Mouse (Mus musculus) heart, embryonic 11.5 days (tissue): ENCODE results near the gene Zfp978. TPM values are rescaled to one million over a fixed set of nuclear protein-coding genes. Genes with fewer than 3 reads are reported as not detected.
A peak's percentile ranks its signal among the peaks of the same experiment; 100 is the strongest.
"Not testable (repeated sequence)": the region's sequence is repeated elsewhere in the genome, so short reads cannot be mapped to it uniquely, and the experiment has no call there.

ENCODE experiments used
- ATAC-seq: fragments of 200-750 bp; cut with Nextera tagmentation; replicated peaks from 2 replicates; pipeline ENCODE4 v1.8.0; 2017; ENCODE audit warnings: moderate library complexity; ENCODE audit not compliant: insufficient number of reproducible peaks, low FRiP score, low TSS enrichment
- H3K27ac ChIP-seq: fragments of 300-500 bp; sonication (generic); 2 replicates; pipeline ENCODE4 v1.5.1; 2014; ENCODE audit warnings: mild to moderate bottlenecking, low read depth, low read length
- H3K27me3 ChIP-seq: fragments of 300-500 bp; sonication (generic); 2 replicates; pipeline ENCODE4 v1.6.1; 2014; ENCODE audit warnings: mild to moderate bottlenecking, low read length, mixed read lengths; ENCODE audit not compliant: control insufficient read depth, insufficient read depth
- H3K36me3 ChIP-seq: fragments of 300-500 bp; sonication (generic); 2 replicates; pipeline ENCODE4 v1.6.1; 2014; ENCODE audit warnings: mild to moderate bottlenecking, low read length, moderate library complexity, mixed read lengths; ENCODE audit not compliant: control insufficient read depth, insufficient read depth
- H3K4me1 ChIP-seq: fragments of 300-500 bp; sonication (generic); 2 replicates; pipeline ENCODE4 v1.6.1; 2014; ENCODE audit warnings: low read length; ENCODE audit not compliant: control insufficient read depth, insufficient read depth
- H3K4me2 ChIP-seq: fragments of 300-500 bp; sonication (generic); 2 replicates; pipeline ENCODE4 v1.6.1; 2014; ENCODE audit warnings: mild to moderate bottlenecking, moderate library complexity
- H3K4me3 ChIP-seq: fragments of 300-500 bp; sonication (generic); 2 replicates; pipeline ENCODE4 v1.5.1; 2014; ENCODE audit warnings: low read depth, low read length
- H3K9ac ChIP-seq: fragments of 300-500 bp; sonication (generic); 2 replicates; pipeline ENCODE4 v1.6.1; 2014; ENCODE audit warnings: mild to moderate bottlenecking, low read depth, low read length, moderate library complexity
- H3K9me3 ChIP-seq: fragments of 300-500 bp; sonication (generic); replicated peaks from 2 replicates; pipeline ENCODE4 v1.6.1; 2016; ENCODE audit warnings: low read length; ENCODE audit not compliant: control insufficient read depth
- WGBS: fragments of 180-500 bp; shearing (Covaris S2); extraction: QIAGEN DNeasy Blood & Tissue Kit; methylation state at CpG from one replicate; pipeline ENCODE4 v1.1.7; 2014; ENCODE audit not compliant: insufficient replicate concordance; 5-methylcytosine and 5-hydroxymethylcytosine counted together
- polyA plus RNA-seq: library from polyadenylated mRNA; unstranded; fragments of >200 nt; fragmentation: Nextera tagmentation; extraction: Ambion mirVana; gene quantifications from 2 replicates; pipeline ENCODE4 v1.2.1, GENCODE M21; 2014

Gene Zfp978
- polyA plus RNA-seq, 1 experiment from 2014 or later: not detected

DNA sequence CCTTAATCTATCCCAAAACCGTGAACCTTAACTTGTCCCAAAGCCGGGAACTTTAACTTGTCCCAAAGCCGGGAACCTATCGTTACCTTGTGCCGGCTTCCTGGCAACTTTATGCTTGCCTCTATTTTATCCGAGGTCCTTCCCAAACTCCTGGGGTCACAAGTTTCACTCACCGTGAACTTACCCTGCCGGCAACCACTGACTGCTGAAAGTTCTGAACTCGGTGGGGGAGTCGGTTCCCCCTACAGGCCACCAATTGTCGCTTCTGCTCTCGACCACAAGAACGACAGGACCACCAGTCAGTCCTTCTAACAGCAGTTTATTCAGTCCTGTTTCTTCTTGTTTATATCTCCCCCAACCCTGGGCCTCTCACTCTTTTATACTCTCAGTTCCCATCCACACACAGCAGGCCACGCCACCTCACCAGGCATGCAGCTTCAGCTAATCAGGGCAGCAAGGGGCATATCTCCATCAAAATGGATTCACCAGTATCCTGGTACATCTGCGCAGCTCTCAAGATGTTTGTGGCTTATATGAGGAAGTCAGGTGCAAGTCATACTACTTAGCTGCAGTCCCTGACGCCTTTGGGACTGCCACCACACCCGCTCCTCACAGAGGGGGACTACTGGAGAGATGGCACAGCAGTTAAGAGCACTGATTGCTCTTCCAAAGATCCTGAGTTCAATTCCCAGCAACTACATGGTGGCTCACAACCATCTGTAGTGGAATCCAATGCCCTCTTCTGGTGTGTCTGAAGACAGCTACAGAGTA is 40.8 kb downstream of the Zfp978 start:
- H3K9me3 ChIP-seq: peaks cover 48% of the 10 kb centered on the region
- 75% methylated on average over 17 of the region's 17 CpGs for WGBS
- not testable (repeated sequence) for ATAC-seq

GRCm38 (mm10) chr4:147402507-147402890 is 41.4 kb downstream of the Zfp978 start:
- not testable (repeated sequence) for ATAC-seq, H3K4me3 ChIP-seq, H3K4me1 ChIP-seq, H3K27me3 ChIP-seq, H3K27ac ChIP-seq, H3K4me2 ChIP-seq, H3K36me3 ChIP-seq, H3K9ac ChIP-seq
- WGBS: 20% methylated on average over 1 of the region's 1 CpGs
- H3K9me3 ChIP-seq: peaks cover 45% of the 10 kb centered on the region

More for the DNA sequence above, 40.8 kb downstream of the Zfp978 start:
- H3K4me1 ChIP-seq, H3K36me3 ChIP-seq, H3K27me3 ChIP-seq, H3K4me3 ChIP-seq, H3K9ac ChIP-seq, H3K4me2 ChIP-seq, H3K27ac ChIP-seq: not testable (repeated sequence)

DNA sequence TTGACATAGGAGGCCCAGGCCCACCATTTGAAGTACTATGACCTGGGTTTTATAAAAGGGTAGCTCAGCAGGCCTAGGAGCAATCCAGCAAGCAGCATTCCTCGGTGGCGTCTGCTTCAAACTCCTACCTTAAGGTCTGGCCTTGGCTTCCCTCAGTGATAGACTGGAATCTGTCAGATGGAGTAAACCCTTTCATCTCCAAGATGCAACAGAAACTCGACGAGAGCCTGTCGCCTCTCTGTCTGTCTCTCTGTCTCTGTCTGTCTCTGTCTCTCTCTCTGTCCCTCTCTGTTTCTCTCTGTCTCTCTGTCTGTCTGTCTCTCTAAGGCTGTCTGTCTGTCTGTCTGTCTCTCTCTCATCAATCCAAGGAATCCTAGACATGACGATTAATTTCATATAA is 42.4 kb downstream of the Zfp978 start:
- H3K4me3 ChIP-seq, H3K9ac ChIP-seq, H3K4me2 ChIP-seq, H3K36me3 ChIP-seq, H3K4me1 ChIP-seq, H3K27ac ChIP-seq, H3K27me3 ChIP-seq, ATAC-seq: not testable (repeated sequence)
- WGBS: 82% methylated on average over 6 of the region's 6 CpGs
- peaks cover 38% of the 10 kb centered on the region for H3K9me3 ChIP-seq

DNA sequence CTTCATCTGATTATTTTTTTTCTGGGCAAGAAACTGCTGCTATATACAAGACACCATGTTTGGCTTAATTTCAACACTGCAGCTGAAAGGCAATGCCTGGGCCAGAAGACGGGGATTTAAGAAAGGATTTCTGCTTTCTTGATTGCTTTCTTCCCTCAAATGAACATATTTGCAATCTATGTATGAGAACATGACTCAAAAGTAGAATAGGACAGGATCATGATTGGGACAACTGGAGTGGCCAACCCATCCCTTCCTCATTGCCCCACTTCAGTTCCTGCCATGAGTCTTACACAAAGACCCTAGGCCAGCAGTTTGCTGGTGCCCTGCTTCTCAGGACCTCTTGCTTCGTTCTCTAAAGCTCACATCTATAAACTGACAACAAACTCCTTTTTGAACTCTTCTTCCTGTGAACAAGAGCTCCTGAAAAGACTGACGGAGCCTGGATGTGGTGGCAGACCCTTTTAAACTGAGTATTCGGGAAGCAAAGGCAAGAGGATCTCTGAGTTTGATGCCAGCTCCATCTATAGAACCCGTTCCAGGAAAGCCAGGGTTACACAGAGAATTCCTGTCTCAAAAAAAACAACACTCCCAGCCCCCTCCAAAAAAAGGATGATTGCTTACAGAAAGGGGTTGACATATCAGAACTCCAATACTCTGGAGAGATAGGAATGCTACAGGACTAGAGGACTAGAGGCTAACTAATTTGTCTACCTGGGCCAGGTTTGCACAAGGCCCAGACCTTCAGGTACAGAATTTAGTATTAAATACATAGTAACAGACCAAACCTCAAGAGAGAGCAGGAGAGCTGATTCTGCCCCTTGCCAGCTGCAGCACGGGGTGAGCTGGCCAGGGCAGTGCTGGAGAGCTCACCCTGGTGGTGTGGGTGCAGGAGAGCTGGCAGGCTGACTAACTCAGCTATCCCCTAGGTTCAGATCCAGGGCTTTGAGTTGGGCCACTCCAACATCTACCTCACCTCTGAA is 43.1 kb downstream of the Zfp978 start:
- H3K4me2 ChIP-seq, H3K27ac ChIP-seq, H3K9ac ChIP-seq, H3K36me3 ChIP-seq, H3K4me1 ChIP-seq, H3K27me3 ChIP-seq, H3K4me3 ChIP-seq: not testable (repeated sequence)
- peaks cover 37% of the 10 kb centered on the region for H3K9me3 ChIP-seq
- 71% methylated on average over 5 of the region's 6 CpGs for WGBS
- ATAC-seq: peak; percentile 35; the same call in 1 of the 2 replicates

DNA sequence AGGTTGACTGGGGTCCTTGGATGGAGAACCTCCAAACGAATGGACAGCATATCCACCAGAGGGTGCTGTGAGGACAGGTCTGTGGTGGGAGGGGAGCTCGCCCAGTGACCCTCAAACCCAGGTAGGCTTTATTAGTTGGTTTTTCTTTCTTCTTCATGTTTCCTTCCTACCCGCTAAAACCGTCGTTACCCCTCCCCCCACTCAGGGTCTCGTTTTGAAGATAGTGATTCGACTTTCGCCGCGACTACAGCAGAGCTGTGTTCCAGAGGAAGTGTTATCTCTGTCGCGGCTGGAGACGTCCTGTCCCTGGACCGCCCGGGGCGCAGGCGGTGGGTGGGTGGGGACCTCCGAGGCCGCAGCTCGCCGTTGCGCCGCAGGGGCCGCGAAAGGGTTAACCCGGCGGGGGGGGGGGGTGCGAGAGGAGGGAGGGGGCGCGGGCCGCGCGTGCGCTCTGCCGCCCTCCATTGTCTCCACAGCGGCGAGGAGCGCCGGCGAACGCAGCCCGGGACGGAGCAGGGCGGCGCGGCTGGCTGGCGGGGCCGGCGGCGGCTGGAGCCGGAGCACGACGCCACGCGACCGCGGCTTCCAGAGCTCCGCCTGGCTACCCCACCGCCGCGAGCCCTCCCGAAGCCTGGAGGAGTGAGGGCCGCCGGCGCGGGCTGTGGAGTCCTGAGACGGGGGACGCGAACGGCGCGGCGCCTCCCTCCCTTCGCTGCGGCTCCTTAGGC is 45.8 kb downstream of the Zfp978 start:
- H3K36me3 ChIP-seq: no peaks in the 10 kb centered on the region
- peak overlapping the region; percentile 48 for H3K4me3 ChIP-seq
- H3K27ac ChIP-seq: peak overlapping the region; percentile 54; the same call in 1 of the 2 replicates
- 1% methylated on average over 25 of the region's 75 CpGs for WGBS
- no peaks in the 10 kb centered on the region for H3K4me1 ChIP-seq
- H3K4me2 ChIP-seq: peak overlapping the region; percentile 74
- peaks cover 31% of the 10 kb centered on the region for H3K9me3 ChIP-seq
- peak overlapping the region; percentile 80 for H3K9ac ChIP-seq
- ATAC-seq: peak; percentile 67
- no peaks in the 10 kb centered on the region for H3K27me3 ChIP-seq

- WGBS: 2% methylated on average over 9 of the region's 13 CpGs
- no peaks in the 10 kb centered on the region for H3K27me3 ChIP-seq
- peak overlapping the region; percentile 80 for H3K9ac ChIP-seq
- no peaks in the 10 kb centered on the region for H3K4me1 ChIP-seq
- peaks cover 26% of the 10 kb centered on the region for H3K9me3 ChIP-seq
- no peak for ATAC-seq
- peak overlapping the region; percentile 54; the same call in 1 of the 2 replicates for H3K27ac ChIP-seq
- no peaks in the 10 kb centered on the region for H3K36me3 ChIP-seq
- H3K4me3 ChIP-seq: peak overlapping the region; percentile 48
- H3K4me2 ChIP-seq: peak overlapping the region; percentile 74
Observed at GRCm38 (mm10) chr4:147407463-147407822, 46.3 kb downstream of the Zfp978 start.

DNA sequence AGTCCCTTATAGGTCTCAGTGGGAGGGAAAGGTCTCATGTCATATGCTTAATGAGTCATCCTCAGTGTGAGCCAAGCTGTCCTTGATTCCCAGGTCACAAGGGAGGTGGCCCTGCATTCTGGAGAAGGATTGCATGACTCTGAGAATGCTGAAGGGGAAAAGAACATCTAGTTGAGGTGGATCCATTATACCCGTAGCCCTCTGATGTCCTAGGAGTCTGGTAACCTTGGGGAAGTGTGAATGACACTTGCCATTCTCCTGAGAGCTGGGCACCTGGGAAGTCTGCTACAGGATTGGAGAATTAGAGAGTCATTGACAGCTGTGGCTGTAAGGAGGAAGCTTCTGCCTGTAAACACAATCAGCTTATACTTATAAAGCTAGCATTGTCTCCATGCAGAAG is 55.3 kb downstream of the Zfp978 start:
- ATAC-seq, H3K9ac ChIP-seq, H3K4me2 ChIP-seq, H3K27ac ChIP-seq, H3K4me3 ChIP-seq, H3K36me3 ChIP-seq, H3K4me1 ChIP-seq, H3K27me3 ChIP-seq: not testable (repeated sequence)
- WGBS: 64% methylated on average over 1 of the region's 1 CpGs
- peaks cover 32% of the 10 kb centered on the region for H3K9me3 ChIP-seq

GRCm38 (mm10) chr4:147417157-147417778 is 56.2 kb downstream of the Zfp978 start:
- Histone ChIP-seq H3K9ac (no peak overlapping the region), H3K27me3 (no peaks in the 10 kb centered on the region), H3K4me1 (no peaks in the 10 kb centered on the region), H3K4me3 (no peak overlapping the region), H3K9me3 (peaks cover 39% of the 10 kb centered on the region), H3K36me3 (no peaks in the 10 kb centered on the region), H3K27ac (no peak overlapping the region), H3K4me2 (no peak overlapping the region)
- ATAC-seq: 0 out of 2 replicates have a peak, but pooled peaks have one; percentile 12
- 52% methylated on average over 8 of the region's 8 CpGs for WGBS
